Mouse (Mus musculus): Measurements from ENCODE around the gene Gm28038.

- no peak for TF ChIP-seq MAFK (IDR thresholded peaks at IDR 0.05; ENCODE audit: insufficient read depth, low read depth, low read length)
- TF ChIP-seq ZNF384 (IDR thresholded peaks at IDR 0.05; ENCODE audit: low read depth, low read length): no peak
These were observed 33.8 kb upstream of the Gm28038 start for GRCm38 (mm10) chr2:30247036-30247435.

Data from ES-E14 (cell line).